Mouse (Mus musculus): Measurements from ENCODE around the gene Foxa1.

- TF ChIP-seq MAZ (IDR thresholded peaks at IDR 0.05; ENCODE audit: low read depth, low read length): no peak
- TF ChIP-seq USF1 (IDR thresholded peaks at IDR 0.05; ENCODE audit: low read depth, low read length): no peak
- no peak for TF ChIP-seq BHLHE40 (IDR thresholded peaks at IDR 0.05; ENCODE audit: borderline replicate concordance, low read depth, low read length)
- TF ChIP-seq CTCF (IDR thresholded peaks at IDR 0.05 in 2 of 3, conservative IDR thresholded peaks at IDR 0.05 in 1 of 3; ENCODE audit: control insufficient read depth in 1 of 3, insufficient read depth in 1 of 3, low read depth in 2 of 3, low read length in 3 of 3, poor library complexity in 1 of 3, severe bottlenecking in 1 of 3): no peak
- no peak for TF ChIP-seq ETS1 (IDR thresholded peaks at IDR 0.05; ENCODE audit: low read depth, low read length)
- TF ChIP-seq NELFE (IDR thresholded peaks at IDR 0.05; ENCODE audit: low read depth, low read length): no peak
- TF ChIP-seq MAFK (IDR thresholded peaks at IDR 0.05; ENCODE audit: borderline replicate concordance, low read depth, low read length): no peak
- no peak for TF ChIP-seq USF2 (IDR thresholded peaks at IDR 0.05; ENCODE audit: borderline replicate concordance in 1 of 2, insufficient read depth in 1 of 2, low read depth in 1 of 2, low read length in 2 of 2)
- TF ChIP-seq POLR2A (IDR thresholded peaks at IDR 0.05; ENCODE audit: control insufficient read depth in 1 of 2, insufficient read depth in 1 of 2, low read depth in 1 of 2, low read length in 2 of 2, poor library complexity in 1 of 2): no peak
- no peak for TF ChIP-seq MXI1 (IDR thresholded peaks at IDR 0.05; ENCODE audit: low read depth, low read length)
- TF ChIP-seq MEF2A (IDR thresholded peaks at IDR 0.05; ENCODE audit: extremely low read depth, insufficient replicate concordance, low read depth, low read length, poor library complexity, severe bottlenecking): no peak
These were observed 5.6 kb downstream of the Foxa1 start for GRCm38 (mm10) chr12:57541118-57541517.

Measured in MEL (cell line).